Mouse (Mus musculus): ENCODE measurements around the gene Sh3d21.
A peak's percentile ranks its signal among the peaks of the same experiment; 100 is the strongest.

The Sh3d21 gene

GRCm38 (mm10) chr4:126109613-126110373 is 53.5 kb downstream of the Sh3d21 start:
- DNase-seq (ENCODE audit: low read depth, low spot score): peak; percentile 66

- no peak for DNase-seq (ENCODE audit: low read depth, low spot score)
Observed at GRCm38 (mm10) chr4:126108061-126108740, 55.1 kb downstream of the Sh3d21 start.

GRCm38 (mm10) chr4:126105131-126105783 is 58.0 kb downstream of the Sh3d21 start:
- peak; percentile 23 for DNase-seq (ENCODE audit: low read depth, low spot score)

- peak; percentile 44 for DNase-seq (ENCODE audit: low read depth, low spot score)
Observed at GRCm38 (mm10) chr4:126104261-126105075, 58.8 kb downstream of the Sh3d21 start.

GRCm38 (mm10) chr4:126103590-126104068 is 59.7 kb downstream of the Sh3d21 start, which contains the start of gene Stk40:
Gene Stk40 (plus strand): TSS chr4:126103957.
- DNase-seq (ENCODE audit: low read depth, low spot score): peak; percentile 99

- DNase-seq (ENCODE audit: low read depth, low spot score): peak; percentile 99
Observed at GRCm38 (mm10) chr4:126103057-126103581, 60.2 kb downstream of the Sh3d21 start.

- DNase-seq (ENCODE audit: low read depth, low spot score): peak; percentile 97
Observed at GRCm38 (mm10) chr4:126102061-126102841, 61.0 kb downstream of the Sh3d21 start.

- DNase-seq (ENCODE audit: low read depth, low spot score): no peak
Observed at GRCm38 (mm10) chr4:126100764-126101163, 62.5 kb downstream of the Sh3d21 start.
